Mouse (Mus musculus) neural tube, embryonic 15.5 days (tissue): ENCODE results near the gene Miga1. TPM values are rescaled to one million over a fixed set of nuclear protein-coding genes. Genes with fewer than 3 reads are reported as not detected.

ENCODE experiments used
- ATAC-seq: fragments of 200-750 bp; cut with Nextera tagmentation; 2 replicates; pipeline ENCODE4 v1.8.0; 2017; ENCODE audit warnings: mild to moderate bottlenecking, moderate TSS enrichment, moderate library complexity; ENCODE audit not compliant: low FRiP score
- H3K27ac ChIP-seq: fragments of 300-500 bp; sonication (generic); replicated peaks from 2 replicates; pipeline ENCODE4 v1.5.1; 2015; ENCODE audit warnings: mild to moderate bottlenecking, inconsistent platforms
- H3K27me3 ChIP-seq: fragments of 300-500 bp; sonication (generic); replicated peaks from 2 replicates; pipeline ENCODE4 v1.6.1; 2015; ENCODE audit warnings: inconsistent platforms
- H3K36me3 ChIP-seq: fragments of 300-500 bp; sonication (generic); 2 replicates; pipeline ENCODE4 v1.6.1; 2015; ENCODE audit warnings: inconsistent platforms
- H3K4me1 ChIP-seq: fragments of 300-500 bp; sonication (generic); 2 replicates; pipeline ENCODE4 v1.6.1; 2015; ENCODE audit warnings: inconsistent platforms
- H3K4me2 ChIP-seq: fragments of 300-500 bp; sonication (generic); 2 replicates; pipeline ENCODE4 v1.6.1; 2015; ENCODE audit warnings: inconsistent platforms, mild to moderate bottlenecking, moderate library complexity
- H3K4me3 ChIP-seq: fragments of 300-500 bp; sonication (generic); replicated peaks from 2 replicates; pipeline ENCODE4 v1.5.1; 2015; ENCODE audit warnings: mild to moderate bottlenecking, inconsistent platforms
- H3K9ac ChIP-seq: fragments of 300-500 bp; sonication (generic); replicated peaks from 2 replicates; pipeline ENCODE4 v1.6.1; 2015; ENCODE audit warnings: mild to moderate bottlenecking, inconsistent platforms
- H3K9me3 ChIP-seq: fragments of 300-500 bp; sonication (generic); replicated peaks from 2 replicates; pipeline ENCODE4 v1.6.1; 2016; ENCODE audit warnings: inconsistent platforms
- WGBS: fragments of 180-500 bp; shearing (Covaris S2); methylation state at CpG from one replicate; pipeline ENCODE4 v1.1.7; 2015; ENCODE audit warnings: mixed read lengths; 5-methylcytosine and 5-hydroxymethylcytosine counted together
- polyA plus RNA-seq: library from polyadenylated mRNA; unstranded; fragments of >200 nt; fragmentation: Nextera tagmentation; extraction: Ambion mirVana; gene quantifications from 2 replicates; pipeline ENCODE4 v1.2.1, GENCODE M21; 2015

Miga1 gene
- polyA plus RNA-seq, 1 experiment from 2014 or later, result 17.3 TPM

- no peaks in the 10 kb centered on the region for H3K9me3 ChIP-seq
- ATAC-seq, result no peak
- H3K4me1 ChIP-seq, result peaks cover 42% of the 10 kb centered on the region
- H3K9ac ChIP-seq, result no peak overlapping the region
- no peak overlapping the region for H3K27ac ChIP-seq
- no peaks in the 10 kb centered on the region for H3K27me3 ChIP-seq
- H3K36me3 ChIP-seq, result no peaks in the 10 kb centered on the region
- H3K4me2 ChIP-seq, result peak overlapping the region; percentile 70
- no peak overlapping the region for H3K4me3 ChIP-seq
- WGBS, result 91% methylated on average over 10 of the region's 10 CpGs
Observed at GRCm38 (mm10) chr3:152348011-152348830, 8.0 kb upstream of the Miga1 start.

GRCm38 (mm10) chr3:152347227-152347626 is 7.0 kb upstream of the Miga1 start:
- no peaks in the 10 kb centered on the region for H3K27me3 ChIP-seq
- WGBS, result 48% methylated on average over 3 of the region's 3 CpGs
- ATAC-seq, result no peak
- H3K27ac ChIP-seq, result peak overlapping the region; percentile 89
- no peaks in the 10 kb centered on the region for H3K9me3 ChIP-seq
- H3K4me2 ChIP-seq, result peak overlapping the region; percentile 70
- peaks cover 36% of the 10 kb centered on the region for H3K4me1 ChIP-seq
- H3K4me3 ChIP-seq, result peak overlapping the region; percentile 69
- H3K9ac ChIP-seq, result peak overlapping the region; percentile 83
- no peaks in the 10 kb centered on the region for H3K36me3 ChIP-seq

- Histone ChIP-seq H3K4me1 (peaks cover 36% of the 10 kb centered on the region), H3K9me3 (no peaks in the 10 kb centered on the region), H3K36me3 (no peaks in the 10 kb centered on the region), H3K27ac (peak overlapping the region; percentile 89), H3K9ac (peak overlapping the region; percentile 83), H3K4me2 (peak overlapping the region; percentile 70), H3K27me3 (no peaks in the 10 kb centered on the region), H3K4me3 (peak overlapping the region; percentile 69)
- peak; percentile 65 for ATAC-seq
- WGBS, result under 1% methylated on average over 42 of the region's 54 CpGs
Observed at GRCm38 (mm10) chr3:152346633-152347141, 6.5 kb upstream of the Miga1 start.

- 9% methylated on average over 29 of the region's 44 CpGs for WGBS
- peaks cover 32% of the 10 kb centered on the region for H3K4me1 ChIP-seq
- peak within 1 kb of the TSS; percentile 89 for H3K27ac ChIP-seq
- peak within 1 kb of the TSS; percentile 69 for H3K4me3 ChIP-seq
- H3K27me3 ChIP-seq, result no peaks in the 10 kb centered on the region
- peak within 1 kb of the TSS; percentile 70 for H3K4me2 ChIP-seq
- H3K9me3 ChIP-seq, result no peaks in the 10 kb centered on the region
- H3K36me3 ChIP-seq, result no peaks in the 10 kb centered on the region
- H3K9ac ChIP-seq, result peak within 1 kb of the TSS; percentile 83
- ATAC-seq, result peak; percentile 97
Observed at GRCm38 (mm10) chr3:152345732-152346632, 5.8 kb upstream of the Miga1 start, which contains the start of gene Usp33. TSS of gene Usp33 (plus strand) at chr3:152346478.

- Histone ChIP-seq H3K27me3 (no peaks in the 10 kb centered on the region), H3K36me3 (0 out of 2 replicates have a peak, but pooled peaks cover 1% of the 10 kb centered on the region), H3K4me3 (no peak overlapping the region), H3K4me2 (no peak overlapping the region), H3K4me1 (peaks cover 24% of the 10 kb centered on the region), H3K9me3 (no peaks in the 10 kb centered on the region), H3K9ac (no peak overlapping the region), H3K27ac (no peak overlapping the region)
- 94% methylated on average over 15 of the region's 15 CpGs for WGBS
- ATAC-seq, result no peak
Observed at GRCm38 (mm10) chr3:152342961-152343517, 2.8 kb upstream of the Miga1 start.

GRCm38 (mm10) chr3:152336085-152336484 is 4.1 kb downstream of the Miga1 start:
- H3K4me3 ChIP-seq, result no peak overlapping the region
- no peak overlapping the region for H3K9ac ChIP-seq
- no peaks in the 10 kb centered on the region for H3K27me3 ChIP-seq
- whole genome bisulfite sequencing, result 88% methylated on average over 8 of the region's 8 CpGs
- no peaks in the 10 kb centered on the region for H3K9me3 ChIP-seq
- H3K4me1 ChIP-seq, result peaks cover 13% of the 10 kb centered on the region
- no peak for ATAC-seq
- no peak overlapping the region for H3K4me2 ChIP-seq
- peaks cover 51% of the 10 kb centered on the region for H3K36me3 ChIP-seq
- no peak overlapping the region for H3K27ac ChIP-seq

- peaks cover under 1% of the 10 kb centered on the region; the same call in 1 of the 2 replicates for H3K4me1 ChIP-seq
- H3K9ac ChIP-seq, result no peak overlapping the region
- WGBS, result 97% methylated on average over 10 of the region's 10 CpGs
- no peak overlapping the region for H3K4me3 ChIP-seq
- H3K36me3 ChIP-seq, result peaks cover 51% of the 10 kb centered on the region
- H3K9me3 ChIP-seq, result no peaks in the 10 kb centered on the region
- H3K27me3 ChIP-seq, result no peaks in the 10 kb centered on the region
- no peak for ATAC-seq
- H3K4me2 ChIP-seq, result no peak overlapping the region
- no peak overlapping the region for H3K27ac ChIP-seq
Observed at GRCm38 (mm10) chr3:152333641-152334040, 6.6 kb downstream of the Miga1 start.

- Histone ChIP-seq H3K4me1 (no peaks in the 10 kb centered on the region), H3K27ac (no peak overlapping the region), H3K9me3 (no peaks in the 10 kb centered on the region), H3K9ac (no peak overlapping the region), H3K4me2 (no peak overlapping the region), H3K36me3 (peaks cover 47% of the 10 kb centered on the region), H3K27me3 (no peaks in the 10 kb centered on the region), H3K4me3 (no peak overlapping the region)
- no peak for ATAC-seq
- WGBS, result 94% methylated on average over 15 of the region's 15 CpGs
Observed at GRCm38 (mm10) chr3:152332545-152333300, 7.5 kb downstream of the Miga1 start.

- 97% methylated on average over 6 of the region's 6 CpGs for WGBS
Observed at GRCm38 (mm10) chr3:152332104-152332503, 8.1 kb downstream of the Miga1 start.

GRCm38 (mm10) chr3:152321765-152322547 is 18.3 kb downstream of the Miga1 start:
- no peak for ATAC-seq
- peaks cover 27% of the 10 kb centered on the region for H3K36me3 ChIP-seq
- no peak overlapping the region for H3K27ac ChIP-seq
- WGBS, result 95% methylated on average over 8 of the region's 8 CpGs
- no peak overlapping the region for H3K4me2 ChIP-seq
- no peaks in the 10 kb centered on the region for H3K4me1 ChIP-seq
- H3K4me3 ChIP-seq, result no peak overlapping the region
- no peak overlapping the region for H3K9ac ChIP-seq
- no peaks in the 10 kb centered on the region for H3K9me3 ChIP-seq
- no peaks in the 10 kb centered on the region for H3K27me3 ChIP-seq

More at GRCm38 (mm10) chr3:152332104-152332503, 8.1 kb downstream of the Miga1 start:
- Histone ChIP-seq H3K9ac (no peak overlapping the region), H3K4me1 (no peaks in the 10 kb centered on the region), H3K4me2 (no peak overlapping the region), H3K9me3 (no peaks in the 10 kb centered on the region), H3K36me3 (peaks cover 41% of the 10 kb centered on the region), H3K27me3 (no peaks in the 10 kb centered on the region), H3K27ac (no peak overlapping the region), H3K4me3 (no peak overlapping the region)
- ATAC-seq, result no peak
